Mouse (Mus musculus) brain, adult 2 months (tissue): ENCODE data around the gene Tspoap1.

Experiments used
- DNase-seq: peaks from one replicate; pipeline ENCODE4 v3.0.0; 2011; ENCODE audit warnings: low read depth, low spot score

The Tspoap1 gene

GRCm38 (mm10) chr11:87759609-87760005, 734 bp upstream of the Tspoap1 start:
- DNase-seq, result peak; percentile 88

- peak; percentile 65 for DNase-seq
Observed at GRCm38 (mm10) chr11:87761181-87761721, 910 bp downstream of the Tspoap1 start.

- peak; percentile 68 for DNase-seq
Observed at GRCm38 (mm10) chr11:87761806-87762701, 1.7 kb downstream of the Tspoap1 start.

GRCm38 (mm10) chr11:87762702-87763385, 2.5 kb downstream of the Tspoap1 start:
- DNase-seq, result peak; percentile 83

GRCm38 (mm10) chr11:87763511-87763987, 3.2 kb downstream of the Tspoap1 start:
- peak; percentile 95 for DNase-seq

GRCm38 (mm10) chr11:87763988-87764876, 3.9 kb downstream of the Tspoap1 start:
- peak; percentile 80 for DNase-seq

GRCm38 (mm10) chr11:87768745-87769144, 8.4 kb downstream of the Tspoap1 start:
- no peak for DNase-seq

- peak; percentile 76 for DNase-seq
Observed at GRCm38 (mm10) chr11:87770989-87771388, 10.6 kb downstream of the Tspoap1 start.

GRCm38 (mm10) chr11:87772354-87772753, 12.0 kb downstream of the Tspoap1 start:
- DNase-seq, result peak; percentile 42

GRCm38 (mm10) chr11:87778100-87778765, 17.9 kb downstream of the Tspoap1 start:
- peak; percentile 84 for DNase-seq

GRCm38 (mm10) chr11:87778915-87779314, 18.6 kb downstream of the Tspoap1 start:
- no peak for DNase-seq

GRCm38 (mm10) chr11:87779392-87779791, 19.1 kb downstream of the Tspoap1 start:
- DNase-seq, result no peak

GRCm38 (mm10) chr11:87780130-87780529, 19.8 kb downstream of the Tspoap1 start:
- DNase-seq, result no peak

- no peak for DNase-seq
Observed at GRCm38 (mm10) chr11:87790088-87790487, 29.7 kb downstream of the Tspoap1 start.

- DNase-seq, result no peak
Observed at GRCm38 (mm10) chr11:87793460-87793859, 33.1 kb downstream of the Tspoap1 start, which contains the start of gene Mpo. Gene Mpo, plus strand, starts transcription at chr11:87793581.

- DNase-seq, result peak; percentile 85
Observed at GRCm38 (mm10) chr11:87801711-87802275, 41.5 kb downstream of the Tspoap1 start.

- DNase-seq, result peak; percentile 65
Observed at GRCm38 (mm10) chr11:87802621-87803020, 42.3 kb downstream of the Tspoap1 start.

- DNase-seq, result no peak
Observed at GRCm38 (mm10) chr11:87805448-87805847, 45.1 kb downstream of the Tspoap1 start.

GRCm38 (mm10) chr11:87807433-87807832, 47.1 kb downstream of the Tspoap1 start:
- no peak for DNase-seq

- no peak for DNase-seq
Observed at GRCm38 (mm10) chr11:87808236-87808635, 47.9 kb downstream of the Tspoap1 start.
